Mouse (Mus musculus) Patski (cell line): ENCODE data around the gene Fbxo31. TPM values are rescaled to one million over a fixed set of nuclear protein-coding genes. Genes with fewer than 3 reads are reported as not detected.

Experiments
- ATAC-seq: fragments of 100-300 bp; one replicate; pipeline ENCODE4 v1.8.0; 2021
- CTCF ChIA-PET: fragments of 350-600 bp; sonication (Branson Sonifier 250); formaldehyde crosslinking; loops from one replicate; lab custom pipeline; 2022; ENCODE audit warnings: inconsistent platforms; lab: Charles Lee
- POLR2A ChIA-PET: fragments of 350-600 bp; sonication (Branson Sonifier 250); formaldehyde crosslinking; loops from one replicate; lab custom pipeline; 2022; ENCODE audit warnings: antibody characterized with exemption, inconsistent platforms; lab: Charles Lee
- DNase-seq: peaks from one replicate; pipeline ENCODE4 v3.0.0-alpha.2; 2011; ENCODE audit warnings: low read depth, low spot score
- H3K27me3 ChIP-seq: fragments of 371-371 bp; one replicate; pipeline ENCODE4 v1.5.1; 2021
- CTCF ChIP-seq: fragments of 100-300 bp; IDR thresholded peaks from one replicate; pipeline ENCODE4 v1.5.1; 2021
- in situ Hi-C: fragments of 300-500 bp; cut with MboI; formaldehyde crosslinking; loops from 3 replicates; pipeline ENCODE4 v1.11.1; 2018; ENCODE audit warnings: low pct_unique_long_range_greater_than_20kb, mixed read lengths
- polyA plus RNA-seq: library from polyadenylated mRNA; unstranded; gene quantifications from one replicate; pipeline ENCODE4 v1.2.3, GENCODE M21; 2021

The Fbxo31 gene
- polyA plus RNA-seq, 1 experiment from 2014 or later, result 19.9 TPM

GRCm38 (mm10) chr8:121590203-121591177, 11.9 kb upstream of the Fbxo31 start, which contains the start of gene Map1lc3b:
Gene Map1lc3b (plus strand): TSS chr8:121590361.
- in situ Hi-C loops, result loop anchor here (5.0 kb wide), 1 partner anchor 43 kb away; no protein-coding TSS in a partner anchor
- no peak for TF ChIP-seq CTCF
- POLR2A ChIA-PET, result interaction anchor here (0.7 to 4.1 kb wide), 5 partner anchors 11 to 72 kb away, joined by 3 to 25 read pairs (median 3); partner anchors contain the start of gene Fbxo31
- ATAC-seq, result peak; percentile 49
- no peaks in the 10 kb centered on the region for H3K27me3 ChIP-seq
- CTCF ChIA-PET, result interaction anchor here (1.0 to 1.7 kb wide), 7 partner anchors 11 to 94 kb away, joined by 3 to 7 read pairs (median 4); no protein-coding TSS in a partner anchor
- no peak for DNase-seq

GRCm38 (mm10) chr8:121589205-121589726, 10.7 kb upstream of the Fbxo31 start:
- ChIA-PET POLR2A (interaction anchor here (1.1 to 4.1 kb wide), 3 partner anchors 10 to 43 kb away, joined by 3 to 25 read pairs (median 6); partner anchors contain the start of gene Fbxo31), CTCF (no interaction called here)
- in situ Hi-C loops, result no loop called here
- H3K27me3 ChIP-seq, result no peaks in the 10 kb centered on the region
- no peak for TF ChIP-seq CTCF
- ATAC-seq (no peak), DNase-seq (no peak)

- ATAC-seq, result no peak
- no peak for TF ChIP-seq CTCF
- no peaks in the 10 kb centered on the region for H3K27me3 ChIP-seq
- ChIA-PET POLR2A (interaction anchor here (0.7 to 4.1 kb wide), 2 partner anchors 9 to 246 kb away, joined by 11 to 25 read pairs; partner anchors contain the start of gene Fbxo31), CTCF (no interaction called here)
- no peak for DNase-seq
- in situ Hi-C loops, result no loop called here
Observed at GRCm38 (mm10) chr8:121588750-121589149, 10.1 kb upstream of the Fbxo31 start.

- DNase-seq (peak; percentile 96), ATAC-seq (peak; percentile 78)
- no peaks in the 10 kb centered on the region for H3K27me3 ChIP-seq
- in situ Hi-C loops, result no loop called here
- POLR2A ChIA-PET, result no interaction called here
- TF ChIP-seq CTCF, result no peak
- CTCF ChIA-PET, result no interaction called here
Observed at GRCm38 (mm10) chr8:121585159-121585825, 6.7 kb upstream of the Fbxo31 start.

GRCm38 (mm10) chr8:121584730-121585129, 6.1 kb upstream of the Fbxo31 start:
- DNase-seq, result no peak
- H3K27me3 ChIP-seq, result no peaks in the 10 kb centered on the region
- ATAC-seq, result no peak
- ChIA-PET CTCF (no interaction called here), POLR2A (no interaction called here)
- in situ Hi-C loops, result no loop called here
- TF ChIP-seq CTCF, result no peak

GRCm38 (mm10) chr8:121583653-121584052, 5.0 kb upstream of the Fbxo31 start:
- ATAC-seq, result no peak
- ChIA-PET POLR2A (no interaction called here), CTCF (no interaction called here)
- no peak for DNase-seq
- TF ChIP-seq CTCF, result no peak
- no peaks in the 10 kb centered on the region for H3K27me3 ChIP-seq
- in situ Hi-C loops, result no loop called here

GRCm38 (mm10) chr8:121580465-121580864, 1.9 kb upstream of the Fbxo31 start:
- DNase-seq, result no peak
- ChIA-PET POLR2A (interaction anchor here (3.5 kb wide), 1 partner anchor 10 kb away, joined by 25 read pairs; the partner anchor contains the start of gene Map1lc3b), CTCF (interaction anchor here (0.9 to 3.8 kb wide), 3 partner anchors 11 to 32 kb away, joined by 3 to 27 read pairs (median 3); no protein-coding TSS in a partner anchor)
- in situ Hi-C loops, result no loop called here
- no peak for TF ChIP-seq CTCF
- H3K27me3 ChIP-seq, result no peaks in the 10 kb centered on the region
- ATAC-seq, result no peak

GRCm38 (mm10) chr8:121577751-121578675, 593 bp downstream of the Fbxo31 start:
- DNase-seq (no peak), ATAC-seq (peak; percentile 40)
- POLR2A ChIA-PET, result interaction anchor here (0.7 to 3.5 kb wide), 2 partner anchors 13 to 147 kb away, joined by 3 to 25 read pairs; partner anchors contain the start of gene Map1lc3b
- in situ Hi-C loops, result no loop called here
- no peaks in the 10 kb centered on the region for H3K27me3 ChIP-seq
- no peak for TF ChIP-seq CTCF
- CTCF ChIA-PET, result interaction anchor here (1.1 to 3.8 kb wide), 2 partner anchors 29 to 465 kb away, joined by 3 to 27 read pairs; no protein-coding TSS in a partner anchor

GRCm38 (mm10) chr8:121575661-121576060, 2.9 kb downstream of the Fbxo31 start:
- DNase-seq (no peak), ATAC-seq (no peak)
- POLR2A ChIA-PET, result no interaction called here

More at GRCm38 (mm10) chr8:121575661-121576060, 2.9 kb downstream of the Fbxo31 start:
- no peaks in the 10 kb centered on the region for H3K27me3 ChIP-seq
- in situ Hi-C loops, result no loop called here
- TF ChIP-seq CTCF, result no peak
- CTCF ChIA-PET, result no interaction called here
